Mouse (Mus musculus) forebrain, embryonic 15.5 days (tissue): Measurements from ENCODE around the gene AU021092. TPM values are rescaled to one million over a fixed set of nuclear protein-coding genes. Genes with fewer than 3 reads are reported as not detected.
"Not testable (repeated sequence)": the region's sequence is repeated elsewhere in the genome, so short reads cannot be mapped to it uniquely, and the experiment has no call there.

Experiments used
- ATAC-seq: fragments of 200-750 bp; cut with Nextera tagmentation; replicated peaks from 2 replicates; pipeline ENCODE4 v1.8.0; 2017; ENCODE audit warnings: mild to moderate bottlenecking, moderate TSS enrichment, moderate library complexity
- H3K27ac ChIP-seq: fragments of 300-500 bp; sonication (generic); replicated peaks from 2 replicates; pipeline ENCODE4 v1.5.1; 2015; ENCODE audit warnings: mild to moderate bottlenecking, inconsistent platforms
- H3K27me3 ChIP-seq: fragments of 300-500 bp; sonication (generic); 2 replicates; pipeline ENCODE4 v1.6.1; 2015; ENCODE audit warnings: inconsistent platforms
- H3K36me3 ChIP-seq: fragments of 300-500 bp; sonication (generic); 2 replicates; pipeline ENCODE4 v1.6.1; 2015; ENCODE audit warnings: mild to moderate bottlenecking, inconsistent platforms
- H3K4me1 ChIP-seq: fragments of 300-500 bp; sonication (generic); 2 replicates; pipeline ENCODE4 v1.6.1; 2015; ENCODE audit warnings: inconsistent platforms
- H3K4me2 ChIP-seq: fragments of 300-500 bp; sonication (generic); replicated peaks from 2 replicates; pipeline ENCODE4 v1.6.1; 2015; ENCODE audit warnings: mild to moderate bottlenecking, inconsistent platforms
- H3K4me3 ChIP-seq: fragments of 300-500 bp; sonication (generic); 2 replicates; pipeline ENCODE4 v1.5.1; 2015; ENCODE audit warnings: mild to moderate bottlenecking, inconsistent platforms
- H3K9ac ChIP-seq: fragments of 300-500 bp; sonication (generic); replicated peaks from 2 replicates; pipeline ENCODE4 v1.6.1; 2015; ENCODE audit warnings: mild to moderate bottlenecking, inconsistent platforms
- H3K9me3 ChIP-seq: fragments of 300-500 bp; sonication (generic); 2 replicates; pipeline ENCODE4 v1.6.1; 2016; ENCODE audit warnings: inconsistent platforms
- WGBS: fragments of 180-500 bp; shearing (Covaris S2); methylation state at CpG from one replicate; pipeline ENCODE4 v1.1.7; 2015; ENCODE audit warnings: mixed read lengths; 5-methylcytosine and 5-hydroxymethylcytosine counted together
- polyA plus RNA-seq: library from polyadenylated mRNA; unstranded; fragments of >200 nt; fragmentation: Nextera tagmentation; extraction: Ambion mirVana; gene quantifications from 2 replicates; pipeline ENCODE4 v1.2.1, GENCODE M21; 2015

AU021092 gene
- polyA plus RNA-seq, 1 experiment from 2014 or later = 12.5 TPM

DNA sequence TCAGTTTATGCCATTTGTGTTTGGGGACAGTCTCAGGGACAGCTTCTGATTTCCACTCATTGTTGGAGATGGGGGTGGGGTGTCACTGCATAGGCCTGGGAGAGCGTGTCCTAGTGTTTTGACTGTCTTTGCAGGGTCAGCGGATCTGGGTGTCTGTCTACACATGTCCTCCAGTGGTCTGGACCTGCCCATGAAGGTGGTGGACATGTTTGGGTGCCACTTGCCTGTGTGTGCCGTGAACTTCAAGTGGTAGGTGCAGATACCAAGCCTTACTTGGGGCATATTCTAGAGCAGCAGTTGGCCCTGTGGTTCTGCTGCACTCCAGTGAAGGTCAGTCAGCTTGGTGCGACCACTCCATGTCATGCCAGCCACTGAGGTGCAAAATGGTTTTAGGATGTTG, 20.3 kb upstream of the AU021092 start:
- WGBS = 91% methylated on average over 4 of the region's 4 CpGs
- H3K27me3 ChIP-seq = no peaks in the 10 kb centered on the region
- H3K4me2 ChIP-seq = no peak overlapping the region
- H3K36me3 ChIP-seq = peaks cover 26% of the 10 kb centered on the region
- no peaks in the 10 kb centered on the region for H3K9me3 ChIP-seq
- no peak overlapping the region for H3K9ac ChIP-seq
- ATAC-seq = no peak
- no peaks in the 10 kb centered on the region for H3K4me1 ChIP-seq
- no peak overlapping the region for H3K4me3 ChIP-seq
- no peak overlapping the region for H3K27ac ChIP-seq

GRCm38 (mm10) chr16:5233418-5234313, 11.6 kb upstream of the AU021092 start, which contains the start of gene Alg1:
TSS of gene Alg1 (plus strand) at chr16:5233621.
- Histone ChIP-seq H3K4me3 (peak within 1 kb of the TSS; percentile 77), H3K4me1 (peaks cover 12% of the 10 kb centered on the region), H3K27ac (peak within 1 kb of the TSS; percentile 61), H3K27me3 (no peaks in the 10 kb centered on the region), H3K36me3 (no peaks in the 10 kb centered on the region), H3K9ac (peak within 1 kb of the TSS; percentile 70), H3K9me3 (no peaks in the 10 kb centered on the region), H3K4me2 (peak within 1 kb of the TSS; percentile 75)
- ATAC-seq = peak; percentile 97
- 3% methylated on average over 47 of the region's 47 CpGs for WGBS

DNA sequence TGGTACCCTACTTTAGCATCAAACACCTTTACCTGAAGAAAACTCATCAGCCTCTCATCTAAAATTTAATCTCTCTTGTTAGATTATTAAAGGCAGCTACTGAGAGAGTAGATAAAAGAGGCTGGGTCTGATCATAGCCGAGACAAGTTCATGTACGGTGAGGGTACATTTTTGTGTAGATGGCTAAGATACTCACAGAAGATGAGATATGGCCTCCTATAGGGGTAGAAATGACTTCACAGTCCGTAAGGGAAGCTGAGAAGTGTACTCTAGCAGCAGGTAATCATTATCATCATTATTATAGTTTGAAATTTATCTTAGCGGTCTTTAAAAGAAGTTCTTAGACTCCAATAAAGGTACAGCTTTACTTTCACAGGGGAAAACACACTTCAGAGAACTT, 10.9 kb upstream of the AU021092 start:
- Histone ChIP-seq H3K4me3 (peak overlapping the region; percentile 77), H3K36me3 (no peaks in the 10 kb centered on the region), H3K27me3 (no peaks in the 10 kb centered on the region), H3K4me2 (peak overlapping the region; percentile 75), H3K9me3 (no peaks in the 10 kb centered on the region), H3K27ac (no peak overlapping the region), H3K9ac (no peak overlapping the region), H3K4me1 (peaks cover 12% of the 10 kb centered on the region)
- peak; percentile 31; the same call in 1 of the 2 replicates for ATAC-seq
- WGBS = 67% methylated on average over 4 of the region's 4 CpGs

DNA sequence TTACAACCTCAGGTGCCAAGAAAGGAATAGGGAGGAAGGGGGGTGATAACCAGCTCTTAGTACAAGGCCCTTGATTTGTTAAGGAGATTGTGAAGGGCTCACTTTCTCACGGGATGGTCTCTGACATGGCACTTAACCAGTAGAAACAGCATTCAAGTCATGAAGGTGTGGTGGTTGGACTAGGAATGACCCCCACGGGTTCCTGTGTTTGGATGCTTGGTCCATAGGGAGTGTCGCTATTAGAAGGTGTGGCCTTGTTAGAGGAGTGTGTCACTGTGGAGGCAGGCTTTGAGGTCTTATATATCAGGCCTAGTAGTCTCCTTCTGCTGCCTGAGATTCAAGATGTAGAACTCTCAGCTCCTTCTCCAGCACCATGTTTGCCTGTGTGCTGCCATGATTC, 6.0 kb upstream of the AU021092 start:
- not testable (repeated sequence) for H3K36me3 ChIP-seq, H3K4me3 ChIP-seq, H3K27me3 ChIP-seq, ATAC-seq, H3K4me1 ChIP-seq, H3K4me2 ChIP-seq, H3K27ac ChIP-seq, H3K9me3 ChIP-seq, H3K9ac ChIP-seq
- WGBS = 77% methylated on average over 3 of the region's 3 CpGs

DNA sequence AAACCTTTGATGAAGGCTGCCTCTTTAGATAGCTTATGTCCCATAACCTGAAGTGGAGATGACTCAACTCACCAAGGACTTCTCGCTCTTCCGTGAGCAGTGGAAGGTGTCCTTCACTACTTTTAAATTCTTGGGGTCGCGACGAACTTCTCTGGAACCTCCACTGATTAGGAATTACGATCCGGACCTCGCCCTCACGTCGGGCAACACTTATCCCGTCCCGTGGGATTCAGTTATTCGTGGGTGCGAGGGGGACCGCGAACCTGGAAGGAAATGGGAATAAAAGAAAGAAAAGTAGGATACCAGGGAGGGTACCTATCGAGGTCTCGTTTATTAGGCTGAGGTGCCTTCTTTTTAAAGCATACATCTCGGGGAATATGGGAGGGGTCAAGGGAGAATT, 5.4 kb upstream of the AU021092 start:
- H3K9me3 ChIP-seq, H3K27me3 ChIP-seq, ATAC-seq, H3K4me2 ChIP-seq, H3K9ac ChIP-seq, H3K4me3 ChIP-seq, H3K36me3 ChIP-seq, H3K27ac ChIP-seq, H3K4me1 ChIP-seq: not testable (repeated sequence)
- 83% methylated on average over 19 of the region's 19 CpGs for WGBS

- H3K4me1 ChIP-seq, H3K36me3 ChIP-seq, H3K27ac ChIP-seq, H3K27me3 ChIP-seq, H3K4me3 ChIP-seq, H3K9me3 ChIP-seq, H3K9ac ChIP-seq, H3K4me2 ChIP-seq, ATAC-seq: not testable (repeated sequence)
- WGBS = 2% methylated on average over 1 of the region's 1 CpGs
These were observed 4.4 kb upstream of the AU021092 start for GRCm38 (mm10) chr16:5226534-5226933.

- Histone ChIP-seq H3K9me3 (no peaks in the 10 kb centered on the region), H3K4me3 (no peak overlapping the region), H3K27ac (no peak overlapping the region), H3K4me1 (no peaks in the 10 kb centered on the region), H3K9ac (no peak overlapping the region), H3K36me3 (no peaks in the 10 kb centered on the region), H3K4me2 (no peak overlapping the region), H3K27me3 (peaks cover 3% of the 10 kb centered on the region)
- 52% methylated on average over 4 of the region's 4 CpGs for WGBS
- ATAC-seq = no peak
These were observed 696 bp downstream of the AU021092 start for GRCm38 (mm10) chr16:5221403-5221802.

- H3K27me3 ChIP-seq = peaks cover 3% of the 10 kb centered on the region
- no peak for ATAC-seq
- 65% methylated on average over 5 of the region's 5 CpGs for WGBS
- no peak overlapping the region for H3K4me3 ChIP-seq
- H3K4me1 ChIP-seq = no peaks in the 10 kb centered on the region
- no peak overlapping the region for H3K4me2 ChIP-seq
- no peak overlapping the region for H3K27ac ChIP-seq
- no peaks in the 10 kb centered on the region for H3K36me3 ChIP-seq
- no peaks in the 10 kb centered on the region for H3K9me3 ChIP-seq
- H3K9ac ChIP-seq = no peak overlapping the region
These were observed 4.6 kb downstream of the AU021092 start for GRCm38 (mm10) chr16:5217341-5218133.

DNA sequence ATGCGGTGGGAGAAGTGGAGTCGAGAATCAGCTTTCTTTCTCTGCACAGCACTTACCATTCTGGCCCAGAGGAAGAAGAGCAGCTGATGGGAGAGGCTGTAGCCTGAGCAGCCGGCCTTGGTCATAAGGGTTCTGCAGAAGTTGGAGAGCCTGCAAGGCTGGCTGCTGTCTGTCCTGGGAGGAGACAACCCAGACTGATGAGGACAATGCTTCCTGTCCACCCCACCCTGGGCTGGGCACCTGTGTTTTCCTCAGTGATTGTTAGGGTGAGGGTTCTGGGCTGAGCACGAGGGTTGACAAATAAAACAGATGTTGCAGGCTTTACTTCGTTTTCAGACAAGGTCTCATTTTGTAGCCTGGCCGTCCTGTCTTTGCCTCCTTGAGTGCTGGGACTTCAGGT, 5.4 kb downstream of the AU021092 start:
- no peak overlapping the region for H3K9ac ChIP-seq
- WGBS = 70% methylated on average over 6 of the region's 6 CpGs
- H3K4me1 ChIP-seq = no peaks in the 10 kb centered on the region
- H3K9me3 ChIP-seq = no peaks in the 10 kb centered on the region
- no peak for ATAC-seq
- H3K4me3 ChIP-seq = no peak overlapping the region
- peaks cover 3% of the 10 kb centered on the region for H3K27me3 ChIP-seq
- H3K36me3 ChIP-seq = no peaks in the 10 kb centered on the region
- H3K4me2 ChIP-seq = no peak overlapping the region
- no peak overlapping the region for H3K27ac ChIP-seq

DNA sequence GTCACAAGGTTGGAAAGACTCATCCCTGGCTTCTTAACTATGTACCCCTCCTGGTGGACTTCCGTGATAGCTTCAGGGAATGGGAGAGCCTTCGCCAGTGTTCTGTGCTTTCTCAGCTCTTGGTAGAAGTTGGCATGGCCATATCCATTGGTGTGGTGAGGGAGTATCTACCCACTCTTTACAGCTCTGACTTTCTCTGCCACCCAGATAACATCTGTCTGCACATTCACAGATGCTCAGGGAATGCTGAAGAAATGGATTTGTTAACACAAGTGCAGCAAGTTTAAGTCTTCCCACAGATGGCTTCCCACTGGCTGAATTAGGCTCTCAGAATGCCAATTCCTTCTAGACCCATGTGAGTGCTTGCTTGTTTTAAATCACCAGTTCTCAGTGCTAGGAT, 8.0 kb downstream of the AU021092 start:
- H3K4me2 ChIP-seq = no peak overlapping the region
- H3K36me3 ChIP-seq = no peaks in the 10 kb centered on the region
- H3K4me1 ChIP-seq = no peaks in the 10 kb centered on the region
- H3K9ac ChIP-seq = no peak overlapping the region
- no peaks in the 10 kb centered on the region for H3K9me3 ChIP-seq
- WGBS = 82% methylated on average over 2 of the region's 2 CpGs
- H3K4me3 ChIP-seq = no peak overlapping the region
- peaks cover 3% of the 10 kb centered on the region; the same call in 1 of the 2 replicates for H3K27me3 ChIP-seq
- no peak overlapping the region for H3K27ac ChIP-seq
- ATAC-seq = no peak

DNA sequence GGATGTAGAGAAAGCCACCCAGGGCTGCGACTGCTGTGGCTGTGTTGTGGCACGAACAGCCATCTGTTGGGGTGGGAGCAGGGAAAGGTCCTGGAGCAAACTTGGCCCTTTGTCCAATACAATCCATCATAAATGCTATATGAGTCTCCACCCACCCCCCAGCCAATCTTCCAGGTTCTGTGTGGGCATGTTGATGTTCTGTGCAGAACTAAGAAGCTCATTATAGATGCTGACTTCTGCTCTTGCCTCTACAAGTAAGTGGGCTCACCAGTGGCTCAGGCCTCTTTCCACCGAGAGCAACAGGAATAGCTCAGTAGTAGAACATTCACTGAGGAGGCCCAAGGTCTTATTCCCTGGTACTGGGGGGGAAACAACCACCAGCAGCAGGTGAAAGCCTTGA, 9.9 kb downstream of the AU021092 start:
- no peak for ATAC-seq
- 84% methylated on average over 3 of the region's 3 CpGs for WGBS
- H3K4me1 ChIP-seq = no peaks in the 10 kb centered on the region
- H3K4me2 ChIP-seq = no peak overlapping the region
- H3K4me3 ChIP-seq = no peak overlapping the region
- H3K9ac ChIP-seq = no peak overlapping the region
- no peaks in the 10 kb centered on the region for H3K36me3 ChIP-seq
- H3K9me3 ChIP-seq = no peaks in the 10 kb centered on the region
- no peaks in the 10 kb centered on the region for H3K27me3 ChIP-seq
- H3K27ac ChIP-seq = no peak overlapping the region

DNA sequence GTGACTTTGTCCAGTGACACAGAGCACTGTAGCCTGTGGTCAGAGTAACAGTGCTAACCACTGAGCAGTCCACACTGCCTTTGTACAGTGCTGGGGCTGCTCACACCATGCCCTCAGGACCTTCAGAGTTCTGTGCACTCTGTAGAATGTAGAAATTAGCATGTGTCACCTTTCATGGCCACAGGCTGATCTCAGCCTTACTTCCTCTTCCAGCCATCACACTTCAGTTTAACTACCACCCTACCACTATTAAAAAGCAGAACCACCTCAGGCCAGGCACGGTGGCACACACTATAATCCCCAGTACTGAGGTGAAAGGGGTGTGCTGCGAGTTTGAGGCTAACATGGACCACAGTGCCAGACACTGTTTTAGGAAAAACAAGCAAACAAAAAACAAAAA, 11.7 kb downstream of the AU021092 start:
- no peaks in the 10 kb centered on the region for H3K36me3 ChIP-seq
- H3K9ac ChIP-seq = no peak overlapping the region
- ATAC-seq = no peak
- no peak overlapping the region for H3K27ac ChIP-seq
- H3K4me2 ChIP-seq = no peak overlapping the region
- no peak overlapping the region for H3K4me3 ChIP-seq
- no peaks in the 10 kb centered on the region for H3K4me1 ChIP-seq
- H3K9me3 ChIP-seq = no peaks in the 10 kb centered on the region
- H3K27me3 ChIP-seq = no peaks in the 10 kb centered on the region
- WGBS = 73% methylated on average over 2 of the region's 2 CpGs
